Mouse (Mus musculus): ENCODE measurements at regions not wholly inside any gene's neighbourhood (a gene's known extent, or its start where the extent isn't known, plus 50 kb on each side); places are given as distances from the start of the nearest gene placed in this dataset.

DNA sequence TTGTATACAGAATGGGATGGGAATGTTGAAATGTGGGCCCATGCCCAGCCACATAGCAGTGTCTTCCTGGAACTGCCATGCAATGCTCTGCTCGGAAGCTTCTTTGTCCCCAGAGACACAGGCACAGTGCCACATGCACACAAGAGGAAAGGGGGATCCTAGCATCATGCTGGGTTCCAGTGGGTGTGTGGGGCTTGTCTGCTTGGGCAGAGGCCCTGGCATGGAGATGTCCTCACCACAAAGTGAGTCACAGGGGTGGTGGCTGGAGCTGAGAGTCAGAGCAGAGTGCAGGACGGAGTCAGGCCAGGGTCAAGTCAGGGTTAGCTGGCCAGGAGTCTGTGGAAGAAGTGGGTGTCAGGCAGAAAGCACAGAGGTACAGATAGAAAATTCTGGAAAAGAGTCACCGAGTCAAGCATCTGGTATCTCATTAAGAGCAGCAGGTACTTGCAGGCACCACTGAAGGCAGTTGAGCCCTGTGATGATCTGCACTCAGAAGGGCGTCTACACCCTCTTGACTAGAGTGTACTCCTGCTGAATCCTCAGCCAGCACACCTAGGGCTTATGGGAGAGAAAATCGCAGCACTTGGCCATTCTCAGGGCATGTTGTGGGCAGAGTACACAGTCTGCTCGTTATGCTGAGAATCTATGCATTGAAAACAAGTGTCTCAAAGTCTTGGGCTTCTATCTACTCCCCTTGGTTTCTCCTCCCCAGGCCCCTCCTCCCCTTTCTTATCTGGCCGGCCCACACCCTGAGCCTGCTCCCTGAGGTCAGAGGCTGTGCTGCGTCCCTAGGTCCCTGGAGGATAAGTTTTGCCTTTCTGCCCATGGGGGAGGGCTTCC, 85.3 kb downstream of the Ackr3 start:
- no peak for DNase-seq (ENCODE audit: low spot score in 2 of 2)

DNA sequence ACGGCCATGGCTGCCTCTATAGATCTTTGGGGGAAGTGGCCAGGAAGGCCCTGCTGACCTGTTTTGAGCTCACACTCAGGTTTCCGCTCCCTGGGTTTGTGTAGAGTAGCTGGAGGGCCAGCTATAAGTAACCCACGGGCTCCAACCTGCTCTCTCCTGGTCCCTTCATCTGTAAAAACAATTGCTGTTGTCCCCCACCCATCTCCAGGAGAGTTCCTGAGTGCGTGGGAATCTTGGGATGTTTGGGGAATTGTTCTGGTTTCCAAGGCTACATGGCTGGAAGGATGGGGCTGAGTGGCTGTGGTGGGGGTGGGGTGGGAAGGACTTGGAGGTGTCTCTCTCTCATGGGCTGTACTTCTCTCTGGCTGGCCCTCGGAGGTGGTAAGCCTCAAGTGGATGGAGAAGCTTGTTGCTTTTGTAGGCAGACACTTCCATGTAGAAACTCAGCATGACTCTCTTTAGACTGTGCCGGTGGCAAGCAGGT, 86.0 kb downstream of the Ackr3 start:
- no peak for DNase-seq (ENCODE audit: low spot score in 2 of 2)

DNA sequence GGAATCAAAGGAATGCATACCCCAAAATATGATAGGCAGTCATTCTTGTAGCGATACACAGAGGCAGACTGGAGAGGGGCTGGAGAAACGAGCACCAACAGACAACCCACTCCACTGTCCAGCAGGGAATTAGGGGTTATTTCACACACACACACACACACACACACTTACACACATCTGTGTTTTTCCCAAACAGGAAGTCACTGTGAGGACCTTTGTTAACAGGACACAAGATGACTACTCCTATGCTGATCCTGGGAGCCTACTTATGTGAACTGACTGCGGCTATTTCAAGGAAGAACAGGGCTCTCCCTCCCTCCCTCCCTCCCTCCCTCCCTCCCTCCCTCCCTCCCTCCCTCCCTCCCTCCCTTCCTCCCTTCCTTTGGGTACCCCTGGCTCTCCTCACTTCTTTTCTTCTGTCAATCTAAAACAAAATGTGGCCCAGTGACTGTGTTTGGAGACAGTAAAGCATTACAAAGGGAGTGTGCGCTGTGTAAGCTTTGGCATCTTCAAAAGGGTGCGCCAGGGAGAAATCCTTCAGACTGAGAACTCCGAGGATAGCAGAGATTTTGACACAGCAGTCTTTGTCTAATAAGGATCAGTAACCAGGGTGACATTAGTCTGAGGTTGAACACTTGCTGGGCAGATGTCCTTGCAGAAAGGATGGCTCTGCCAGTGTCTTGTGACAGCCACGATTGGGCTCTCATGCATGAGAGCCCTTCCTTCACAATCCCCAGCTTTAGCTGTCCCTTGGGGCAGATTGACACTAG, 86.8 kb downstream of the Ackr3 start:
- DNase-seq (ENCODE audit: low spot score in 2 of 2), result no peak

DNA sequence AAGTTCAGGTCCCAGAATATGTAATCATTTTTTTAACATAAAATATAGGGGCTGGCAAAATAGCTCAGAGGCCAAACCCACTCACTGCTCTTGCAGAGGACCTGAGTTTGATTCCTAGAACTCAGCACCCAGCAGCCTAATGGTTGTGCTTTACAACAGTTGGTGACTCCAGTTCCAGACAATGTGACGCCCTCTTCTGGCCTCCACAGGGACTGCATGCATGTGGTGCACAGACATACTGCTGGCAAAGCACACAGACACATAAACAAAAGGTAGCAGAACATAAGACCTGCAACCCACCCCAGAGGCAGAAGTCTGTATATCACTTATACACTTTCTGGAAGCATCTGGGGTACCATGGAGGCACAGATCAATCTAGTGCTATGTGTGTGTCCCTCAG, 87.5 kb downstream of the Ackr3 start:
- no peak for DNase-seq (ENCODE audit: low spot score in 2 of 2)

DNA sequence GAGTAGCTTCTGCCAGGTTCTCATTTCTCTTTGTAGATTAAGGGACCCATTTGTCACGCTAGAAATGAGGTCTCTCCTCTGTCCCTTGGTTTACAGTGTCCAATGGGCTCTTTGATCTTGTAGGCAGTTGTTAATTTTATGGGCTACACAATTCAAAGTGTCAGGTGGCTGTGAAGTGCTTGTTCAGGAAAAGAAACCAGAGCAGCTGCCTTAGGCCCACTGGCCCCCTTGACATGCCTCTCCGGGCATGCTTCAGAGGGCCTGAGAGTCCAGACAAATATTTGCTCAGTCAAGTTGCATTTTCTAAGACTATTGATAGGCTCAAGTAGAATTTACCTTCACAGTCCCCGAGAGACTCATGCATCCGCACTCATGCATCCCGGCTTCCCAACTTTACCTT, 94.0 kb downstream of the Ackr3 start:
- no peak for DNase-seq (ENCODE audit: low spot score in 2 of 2)

DNA sequence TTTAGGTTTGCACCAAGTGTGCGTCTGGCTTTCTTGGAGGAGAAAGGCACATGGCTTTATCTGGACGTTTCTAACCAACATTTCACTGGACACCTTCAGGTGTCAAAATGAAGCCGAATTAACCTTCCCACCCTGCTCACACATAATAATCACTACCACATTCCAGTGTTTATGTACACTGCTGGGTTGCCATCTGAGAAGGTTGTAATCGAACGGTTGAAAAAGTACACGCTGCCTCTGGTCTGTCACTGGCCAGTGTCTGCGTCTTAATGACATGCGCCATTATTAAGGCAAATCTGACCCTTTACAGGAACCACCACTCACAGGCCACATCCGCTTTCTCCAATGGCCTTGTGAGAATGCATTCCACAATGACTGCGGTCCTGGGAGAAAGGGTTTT, 96.4 kb downstream of the Ackr3 start:
- DNase-seq (ENCODE audit: low spot score in 2 of 2), result no peak

DNA sequence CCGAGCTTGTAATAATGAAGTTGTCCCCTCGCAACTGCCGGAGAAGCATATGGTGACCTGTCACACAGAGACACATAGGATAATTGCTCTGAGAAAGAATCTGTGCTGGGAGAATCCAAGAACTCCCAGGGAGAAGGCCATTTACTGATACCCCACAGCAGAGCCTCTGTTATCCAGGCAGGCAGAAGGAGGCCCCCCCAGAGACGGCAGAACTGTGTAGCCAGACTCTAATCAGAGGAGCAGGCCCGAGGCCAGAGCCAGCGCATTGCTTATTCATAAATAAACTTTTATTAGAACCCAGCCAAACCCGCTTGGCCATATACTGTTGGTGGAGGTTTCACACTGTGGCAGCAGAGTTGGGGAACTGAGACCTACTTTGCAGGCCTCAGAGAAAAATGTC, 100.6 kb downstream of the Ackr3 start:
- no peak for DNase-seq (ENCODE audit: low spot score in 2 of 2)

DNA sequence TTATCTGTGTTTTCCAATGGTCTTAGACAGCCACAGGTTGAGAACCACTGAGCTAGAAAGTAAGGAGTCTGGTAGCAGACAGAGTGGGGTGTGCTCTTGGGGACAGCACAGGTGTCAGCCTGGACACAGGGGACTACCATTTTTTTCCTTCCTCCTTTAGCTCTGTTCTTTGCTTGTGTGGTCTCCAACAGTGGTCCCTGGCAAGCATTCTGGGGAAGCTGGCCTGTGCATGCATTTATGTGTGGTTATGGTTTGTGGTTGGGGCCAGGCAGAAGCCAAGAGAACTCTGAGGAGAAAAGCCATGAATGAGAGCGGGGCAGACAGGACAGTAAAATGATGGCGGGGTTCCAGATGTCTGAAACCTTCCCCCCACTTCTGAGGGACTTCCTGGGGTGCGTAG, 107.2 kb downstream of the Ackr3 start:
- no peak for DNase-seq (ENCODE audit: low spot score in 2 of 2)

DNA sequence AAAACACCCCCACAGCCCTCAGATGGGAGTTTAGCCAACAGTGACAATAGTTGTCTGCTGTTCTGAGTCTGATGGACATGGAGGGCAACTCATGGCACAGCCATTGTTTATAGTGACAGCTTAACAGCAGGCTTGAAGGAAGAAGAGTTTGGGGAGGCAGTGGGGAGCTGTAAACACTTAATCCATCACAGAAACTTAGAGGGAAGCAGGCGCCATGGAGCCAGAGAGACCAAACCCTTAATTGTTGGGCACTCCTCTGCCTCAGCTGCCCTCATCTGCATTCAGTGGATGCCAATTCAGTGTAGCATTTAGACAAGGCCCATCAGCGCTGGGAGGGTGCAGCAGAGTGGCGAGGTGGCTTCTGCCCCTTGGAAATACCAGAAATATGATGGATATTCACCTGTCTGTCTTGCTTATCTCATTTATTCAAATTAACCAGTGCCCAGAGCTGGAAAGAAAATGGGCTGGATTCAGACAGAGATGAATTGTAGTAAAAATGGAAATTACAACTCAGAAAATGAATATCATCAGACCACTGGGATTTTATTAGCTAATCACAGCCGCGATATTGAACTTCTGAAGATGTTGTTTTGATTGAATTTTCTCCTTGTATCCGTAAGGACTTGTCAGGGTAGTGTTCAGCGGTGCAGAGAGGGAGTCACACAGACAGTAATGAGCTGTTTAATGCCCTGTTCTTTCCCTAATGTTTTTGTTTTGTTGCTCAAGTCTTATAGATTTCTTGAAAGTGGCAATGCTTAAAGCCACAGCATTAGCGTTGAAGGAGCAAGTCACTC, 108.1 kb downstream of the Ackr3 start:
- DNase-seq (ENCODE audit: low spot score in 2 of 2), result no peak

DNA sequence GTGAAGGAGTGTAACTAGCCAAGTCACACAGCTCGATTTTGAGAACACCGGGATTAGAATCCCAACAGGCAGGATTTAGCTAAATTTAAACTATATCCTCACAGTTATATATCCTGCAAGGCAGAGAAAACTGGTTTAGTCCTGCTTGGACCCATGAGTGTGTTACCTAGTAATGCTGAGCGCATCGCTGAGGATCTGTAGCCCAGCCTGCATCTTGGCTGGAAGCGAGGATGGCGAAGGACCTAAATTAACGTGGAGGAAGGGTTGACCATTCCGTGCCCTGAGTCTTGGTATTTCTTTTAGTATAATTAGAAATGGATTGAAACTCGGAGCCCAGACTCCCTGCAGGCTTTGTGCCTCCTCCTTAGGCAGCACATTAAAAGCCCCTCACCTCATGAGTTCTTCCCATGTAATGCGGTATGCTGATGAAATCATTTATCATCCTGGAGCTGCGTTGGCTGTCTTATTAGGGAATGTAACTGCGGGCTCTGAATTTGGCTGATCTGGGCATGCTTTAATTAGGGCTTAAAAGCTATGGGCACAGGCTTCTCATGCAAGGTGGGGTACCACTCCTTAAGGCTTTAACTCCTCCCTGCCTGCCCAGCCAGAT, 110.1 kb downstream of the Ackr3 start:
- no peak for DNase-seq (ENCODE audit: low spot score in 2 of 2)

DNA sequence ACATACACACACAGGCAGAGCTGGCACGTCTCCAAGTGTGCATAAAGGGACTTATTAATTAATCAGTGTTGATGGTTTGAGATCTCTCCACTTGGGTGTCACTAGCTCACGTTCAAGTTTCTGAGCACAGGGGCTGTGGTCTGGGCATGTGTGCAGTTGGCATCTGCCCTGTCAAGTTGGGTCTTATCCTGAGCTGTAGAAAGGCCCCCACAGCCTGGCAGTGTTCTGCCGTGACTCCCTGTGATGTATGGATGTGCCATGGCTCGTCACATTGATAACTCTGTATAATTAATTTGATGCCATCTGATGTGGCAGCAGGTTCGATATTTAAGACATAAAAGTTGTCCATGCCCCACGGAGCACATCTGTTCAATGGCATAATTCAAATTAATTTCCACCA, 114.1 kb downstream of the Ackr3 start:
- no peak for DNase-seq (ENCODE audit: low spot score in 2 of 2)

DNA sequence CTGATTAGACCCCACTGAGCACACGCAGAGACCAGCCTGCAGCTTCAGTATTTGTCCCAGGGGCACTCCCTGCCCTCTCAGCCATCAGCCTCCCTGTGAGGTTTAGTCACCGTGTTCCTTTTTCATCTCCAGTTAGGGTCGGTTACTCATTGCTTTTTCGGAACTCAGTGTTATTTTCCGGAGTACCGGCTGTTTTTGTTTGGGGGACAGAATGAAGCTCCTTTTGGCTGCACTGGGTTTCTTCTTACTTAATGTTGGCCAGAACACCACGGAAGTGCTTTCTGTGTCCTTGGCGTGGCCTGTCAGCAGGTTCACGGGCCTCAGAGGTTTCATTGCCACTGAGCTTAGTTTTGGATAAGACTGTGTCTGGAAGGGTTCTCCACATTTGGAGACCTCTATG, 114.7 kb downstream of the Ackr3 start:
- DNase-seq (ENCODE audit: low spot score in 2 of 2), result no peak

DNA sequence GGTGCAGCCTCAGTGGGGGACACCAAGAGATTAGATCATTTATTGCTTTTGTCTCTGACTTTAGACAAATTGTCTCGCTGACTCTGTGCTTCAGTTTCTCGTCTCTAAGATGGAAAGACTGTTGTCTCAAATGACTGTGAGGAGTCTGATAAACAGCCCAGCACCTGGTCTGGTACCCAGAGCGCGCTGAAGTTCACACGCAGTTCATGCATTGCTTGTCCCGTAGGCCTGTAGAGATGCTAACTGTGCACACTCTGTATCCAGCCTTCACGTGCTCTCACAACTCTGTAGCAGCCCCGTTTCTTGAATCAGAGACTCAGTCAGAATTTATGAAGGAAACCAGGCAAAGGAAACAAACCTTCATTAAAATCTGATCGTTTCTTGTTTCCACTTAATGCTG, 116.7 kb downstream of the Ackr3 start:
- no peak for DNase-seq (ENCODE audit: low spot score in 2 of 2)

DNA sequence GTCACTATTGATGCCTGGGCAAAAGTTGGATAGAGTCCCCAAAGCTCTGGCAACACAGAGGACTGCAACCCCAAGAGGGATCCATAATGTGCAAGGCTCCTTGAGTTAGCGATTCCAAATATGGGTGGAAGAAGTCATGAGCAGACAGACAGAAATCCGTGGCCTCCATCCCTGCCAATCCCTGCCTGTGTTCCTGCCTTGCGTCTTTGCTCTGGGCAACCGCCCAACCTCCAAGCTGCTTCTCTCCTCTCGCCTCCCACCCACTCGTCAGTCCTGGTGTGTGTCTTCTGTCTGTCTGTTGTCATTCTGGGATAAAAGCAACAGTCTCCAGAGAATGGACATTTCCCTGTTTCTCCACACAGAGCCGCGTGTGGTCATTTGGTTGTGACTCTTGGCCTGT, 117.7 kb downstream of the Ackr3 start:
- DNase-seq (ENCODE audit: low spot score in 2 of 2), result no peak

DNA sequence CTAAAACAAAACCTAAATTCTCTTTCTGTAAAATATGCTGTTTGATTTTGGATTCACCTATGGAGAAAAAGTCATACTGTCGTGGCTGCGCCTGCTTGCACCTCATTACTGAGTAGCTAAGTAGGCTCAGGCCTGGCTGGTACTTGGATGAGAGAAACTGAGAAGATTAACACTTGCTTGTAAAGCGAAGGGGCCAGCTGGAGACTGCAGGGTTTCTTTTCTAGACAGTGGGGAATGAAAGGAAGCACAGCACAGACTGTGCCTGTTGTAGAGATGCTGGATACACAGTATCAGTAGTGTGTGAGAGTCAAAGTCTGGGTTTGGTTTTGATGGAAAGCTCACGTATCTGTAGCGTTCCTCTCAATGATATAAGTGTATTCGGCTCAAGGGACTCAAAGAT, 123.5 kb downstream of the Ackr3 start:
- DNase-seq (ENCODE audit: low spot score in 2 of 2), result no peak

DNA sequence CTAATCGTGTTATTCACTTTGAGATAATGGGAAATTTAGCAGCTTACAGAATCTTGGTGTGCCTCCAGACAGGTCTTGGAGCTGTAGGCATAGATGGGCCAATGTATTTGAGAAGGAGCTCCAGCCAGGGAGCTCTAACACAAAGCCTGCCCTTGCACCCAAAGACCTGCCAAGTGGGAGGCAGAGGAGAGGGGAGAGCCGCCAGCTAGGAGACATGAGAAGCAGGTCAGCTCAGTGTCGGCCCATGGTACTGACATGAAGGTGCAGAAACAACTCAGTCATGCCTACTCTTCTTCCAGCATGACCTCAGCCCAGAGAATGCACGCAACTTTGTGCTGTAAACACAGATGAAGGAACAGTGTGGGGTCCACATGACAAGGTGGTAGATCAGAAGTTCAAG, 128.8 kb downstream of the Ackr3 start:
- no peak for DNase-seq (ENCODE audit: low spot score in 2 of 2)

DNA sequence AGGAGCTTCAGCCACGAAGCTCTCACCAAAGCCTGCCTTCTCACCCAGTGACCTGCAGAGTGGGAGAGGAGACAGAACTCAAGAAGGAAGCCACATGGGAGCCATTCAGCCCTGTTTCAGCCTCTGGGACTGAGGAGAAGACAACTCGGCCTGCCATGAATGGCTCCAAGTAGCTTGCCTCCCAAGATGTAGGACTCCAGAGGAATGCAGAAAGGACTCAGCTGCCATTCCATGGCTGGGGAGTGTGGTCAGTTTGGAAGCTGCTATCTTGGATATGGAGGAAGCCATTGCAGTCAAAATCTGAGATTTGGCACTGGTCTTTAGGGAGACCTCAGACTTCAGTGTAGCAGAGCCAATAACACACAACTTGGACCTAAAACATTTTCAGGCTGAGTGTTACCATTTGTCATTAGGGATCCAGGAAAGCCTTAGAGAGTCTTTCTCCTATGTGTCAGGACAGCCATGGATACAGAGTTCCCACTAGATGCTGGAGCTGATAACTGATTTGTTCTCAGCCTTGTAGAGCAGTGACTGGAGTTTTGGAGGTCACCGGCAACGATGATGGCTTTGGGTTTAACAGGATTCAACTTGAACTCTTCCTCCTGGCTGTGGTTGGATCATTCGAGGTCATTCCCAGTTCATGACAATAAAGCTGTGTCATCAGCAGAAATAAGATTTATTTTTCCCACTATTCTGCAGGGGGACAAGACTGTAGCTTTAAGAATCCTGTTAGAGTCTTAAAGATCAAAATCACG, 130.1 kb downstream of the Ackr3 start:
- no peak for DNase-seq (ENCODE audit: low spot score in 2 of 2)

DNA sequence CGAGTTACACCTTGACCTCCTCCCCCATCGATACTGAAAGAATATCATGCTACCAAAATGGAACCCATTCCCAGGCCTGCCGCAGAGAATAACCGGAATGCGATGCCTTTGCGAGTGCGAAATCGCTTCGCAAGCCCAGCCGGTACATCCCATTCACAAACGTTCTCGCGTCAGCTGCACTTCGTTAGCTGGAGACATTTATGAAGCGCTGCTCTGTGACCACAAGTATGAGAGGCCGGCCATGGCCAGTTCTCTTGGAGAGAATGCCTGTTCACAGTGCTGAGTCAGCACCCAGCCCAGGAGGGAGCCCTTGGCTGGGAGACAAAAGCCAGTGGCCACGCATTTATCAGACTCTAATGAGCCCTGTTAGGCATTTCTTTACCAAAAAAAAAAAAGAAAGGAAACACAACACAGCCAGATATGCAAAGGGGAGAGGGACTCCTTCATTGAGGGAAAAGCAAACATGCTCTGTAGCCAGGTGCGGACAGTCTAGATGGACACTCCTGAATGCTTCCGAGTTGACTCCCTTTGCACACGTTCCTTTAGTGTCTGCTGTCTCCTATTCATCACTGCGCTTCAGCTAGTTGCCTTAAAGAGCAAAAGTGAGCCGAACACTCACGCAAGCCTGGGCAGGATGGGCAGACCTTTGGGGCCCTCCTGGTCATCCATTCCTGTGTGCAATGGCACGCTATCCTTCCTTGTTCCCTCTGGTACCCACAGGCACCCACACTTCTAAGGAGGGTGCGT, 131.4 kb downstream of the Ackr3 start:
- DNase-seq (ENCODE audit: low spot score in 2 of 2), result no peak

DNA sequence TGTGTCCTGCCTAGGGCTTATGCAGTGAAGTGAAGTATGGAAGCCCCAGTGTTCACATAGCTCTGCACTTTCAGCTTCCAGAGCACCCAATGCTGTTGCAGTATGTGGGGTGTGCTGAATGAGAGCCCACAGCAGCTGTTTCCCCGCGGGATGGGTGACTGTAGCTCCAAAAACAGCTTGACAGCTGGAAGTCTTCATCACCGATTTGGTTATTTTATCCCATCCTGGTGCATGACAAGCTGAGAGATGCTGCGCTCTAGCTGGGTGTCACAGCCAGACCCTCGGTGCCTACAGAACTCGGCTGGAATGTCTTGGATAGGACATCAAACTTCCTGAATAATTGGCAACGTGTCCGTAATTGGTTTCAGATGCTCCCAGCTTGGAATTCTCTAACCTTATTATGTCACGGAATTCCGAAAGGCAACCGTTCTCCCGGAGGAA, 134.1 kb downstream of the Ackr3 start:
- DNase-seq (ENCODE audit: low spot score in 2 of 2), result no peak

DNA sequence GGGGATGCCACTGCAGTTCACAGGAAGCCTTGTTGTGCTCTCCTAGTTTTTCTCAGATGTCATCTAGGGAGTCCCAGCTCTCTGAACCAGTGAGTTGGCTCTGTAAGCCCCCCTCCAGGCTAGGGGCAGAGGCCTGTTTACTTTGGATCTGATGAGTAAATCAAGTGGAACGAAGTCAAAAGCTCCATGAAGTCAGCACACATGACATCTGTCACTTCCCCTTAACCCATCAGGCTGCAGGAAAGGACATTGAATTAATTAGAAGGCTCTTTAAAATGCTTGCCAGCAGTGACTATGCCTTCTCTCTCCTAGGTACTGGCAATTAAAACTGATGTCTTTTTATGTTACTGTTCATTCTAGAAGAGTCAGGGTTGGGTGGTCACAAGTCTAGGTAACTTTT, 138.6 kb downstream of the Ackr3 start:
- DNase-seq (ENCODE audit: low spot score in 2 of 2), result no peak

Data from frontal cortex, postnatal 25 days (tissue).